Mouse (Mus musculus) liver, postnatal 0 days (tissue): Measurements from ENCODE around the gene Lyg2.

ENCODE experiments used
- CTCF ChIP-seq: sonication (generic); IDR thresholded peaks from 2 replicates; pipeline ENCODE4 v1.5.1; 2016; ENCODE audit warnings: antibody characterized with exemption, low read depth
- EP300 ChIP-seq: IDR thresholded peaks from 2 replicates; pipeline ENCODE4 v1.6.1; 2016; ENCODE audit warnings: antibody characterized with exemption, low read depth, mild to moderate bottlenecking

DNA sequence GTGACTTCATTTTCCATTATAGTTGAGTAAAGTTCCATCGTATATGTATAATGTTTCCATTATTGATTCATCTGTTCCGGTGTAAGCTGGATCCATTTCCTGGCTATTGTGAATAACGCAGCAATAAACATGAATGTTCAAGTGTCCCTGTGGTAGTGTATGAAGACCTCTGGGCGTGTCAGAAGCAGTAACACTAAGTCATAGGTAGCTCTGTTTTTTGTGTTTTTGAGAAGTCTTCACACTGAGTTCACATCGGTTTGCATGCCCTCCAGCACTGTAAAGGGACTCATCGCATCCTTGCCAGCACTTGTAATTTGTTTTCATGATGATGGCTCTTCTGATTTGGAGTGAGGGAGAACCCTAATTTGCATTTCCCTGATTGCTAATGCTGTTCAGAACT is 50.0 kb downstream of the Lyg2 start, which contains the start of gene Tsga10:
- TF ChIP-seq CTCF, result no peak
- no peak for TF ChIP-seq EP300
